In genomic region chr4:115686299-115686698, GRCm38 (mm10) we compare ENCODE assay signal across 26 mouse cellular contexts. TPM values are rescaled to one million over a fixed set of nuclear protein-coding genes. Genes with fewer than 3 reads are reported as not detected.
DNase-seq lines count a peak whose midpoint lies in the region; ATAC-seq lines count a peak whose summit lies in the region.
"Had no signal": no experiment of that assay in that cellular context is flagged by ENCODE, and none has a peak within 500 bp of the region (broad histone marks: within the 10 kb centered on the region; RNA-seq: fewer than 3 reads in every experiment).

No protein-coding gene starts in this region.

- H3K4me3 ChIP-seq in heart, embryonic 11.5 days (ENCODE audit: low read depth, low read length), result no peak overlapping the region
- no peak overlapping the region for H3K4me3 ChIP-seq in kidney, embryonic 16.5 days (ENCODE audit: low read length)
- H3K4me3 ChIP-seq: embryonic facial prominence, embryonic 12.5 days; forebrain, embryonic 12.5 days; hindbrain, embryonic 13.5 days; limb, embryonic 15.5 days; liver, embryonic 15.5 days; lung, embryonic 15.5 days had no signal

- peak; percentile 39 for DNase-seq in adrenal gland, adult 2 months
- DNase-seq in adrenal gland, postnatal 4 days (ENCODE audit: low spot score in 2 of 2), result no peak
- peak; percentile 53 for DNase-seq in heart, adult 8-10 months (ENCODE audit: low spot score)
- DNase-seq in kidney, postnatal 14 days, result peak; percentile 55
- DNase-seq in fat pad, adult 2 months (ENCODE audit: extremely low read depth, low read depth, low spot score), result peak; percentile 83
- no peak for DNase-seq in left cerebral cortex, postnatal 25 days (ENCODE audit: low spot score in 2 of 2)
- DNase-seq: cerebellum, adult 2 months; cerebellum, postnatal 25 days; lung, postnatal 4 days; midbrain, embryonic 14.5 days; thymus, adult 2 months; thymus, postnatal 4 days had no signal

- no peak overlapping the region for H3K4me2 ChIP-seq in heart, embryonic 11.5 days
- H3K4me2 ChIP-seq in kidney, embryonic 16.5 days (replicated peaks; ENCODE audit: low read depth, low read length), result no peak overlapping the region
- H3K4me2 ChIP-seq: embryonic facial prominence, embryonic 12.5 days; forebrain, embryonic 12.5 days; hindbrain, embryonic 13.5 days; limb, embryonic 15.5 days; liver, embryonic 15.5 days; lung, embryonic 15.5 days had no signal

- 52% methylated on average over 4 of the region's 4 CpGs for WGBS in heart, embryonic 11.5 days (ENCODE audit: insufficient replicate concordance)
- 56% methylated on average over 4 of the region's 4 CpGs for WGBS in kidney, embryonic 16.5 days

- no peaks in the 10 kb centered on the region for H3K9me3 ChIP-seq in heart, embryonic 11.5 days (replicated peaks; ENCODE audit: control insufficient read depth, low read length)
- no peaks in the 10 kb centered on the region for H3K9me3 ChIP-seq in kidney, embryonic 16.5 days (ENCODE audit: low read length)
- H3K9me3 ChIP-seq: embryonic facial prominence, embryonic 12.5 days; forebrain, embryonic 12.5 days; hindbrain, embryonic 13.5 days; limb, embryonic 15.5 days; liver, embryonic 15.5 days; lung, embryonic 15.5 days had no signal

- H3K9ac ChIP-seq in heart, embryonic 11.5 days (ENCODE audit: low read depth, low read length), result no peak overlapping the region
- no peak overlapping the region for H3K9ac ChIP-seq in kidney, embryonic 16.5 days (replicated peaks; ENCODE audit: low read length)
- H3K9ac ChIP-seq: embryonic facial prominence, embryonic 12.5 days; forebrain, embryonic 12.5 days; hindbrain, embryonic 13.5 days; limb, embryonic 15.5 days; liver, embryonic 15.5 days; lung, embryonic 15.5 days had no signal

- no peak overlapping the region for H3K27ac ChIP-seq in heart, embryonic 11.5 days (ENCODE audit: low read depth, low read length)
- H3K27ac ChIP-seq in kidney, embryonic 16.5 days (ENCODE audit: low read length), result no peak overlapping the region
- H3K27ac ChIP-seq: embryonic facial prominence, embryonic 12.5 days; forebrain, embryonic 12.5 days; hindbrain, embryonic 13.5 days; kidney, postnatal 0 days; limb, embryonic 15.5 days; liver, embryonic 15.5 days; lung, embryonic 15.5 days; stomach, postnatal 0 days had no signal

- ATAC-seq in heart, embryonic 11.5 days (replicated peaks; ENCODE audit: insufficient number of reproducible peaks, low FRiP score, low TSS enrichment), result no peak
- ATAC-seq in kidney, embryonic 16.5 days (ENCODE audit: low FRiP score, low TSS enrichment), result no peak
- ATAC-seq: CD4-positive, CD25-positive, alpha-beta regulatory T cell, adult 4 months; inflammation-experienced regulatory T-cells, adult 6 months had no signal

- H3K27me3 ChIP-seq in heart, embryonic 11.5 days (ENCODE audit: control insufficient read depth, insufficient read depth, low read length), result no peaks in the 10 kb centered on the region
- no peaks in the 10 kb centered on the region for H3K27me3 ChIP-seq in kidney, embryonic 16.5 days (ENCODE audit: insufficient read depth, low read length)
- H3K27me3 ChIP-seq: embryonic facial prominence, embryonic 12.5 days; forebrain, embryonic 12.5 days; hindbrain, embryonic 13.5 days; limb, embryonic 15.5 days; liver, embryonic 15.5 days; lung, embryonic 15.5 days had no signal

- intact Hi-C loops in left cerebral cortex, postnatal 25 days (cut with DNase I), result no loop called here

- no peaks in the 10 kb centered on the region for H3K36me3 ChIP-seq in heart, embryonic 11.5 days (ENCODE audit: control insufficient read depth, insufficient read depth, low read length)
- no peaks in the 10 kb centered on the region for H3K36me3 ChIP-seq in kidney, embryonic 16.5 days (ENCODE audit: insufficient read depth, low read length)
- H3K36me3 ChIP-seq: embryonic facial prominence, embryonic 12.5 days; forebrain, embryonic 12.5 days; hindbrain, embryonic 13.5 days; limb, embryonic 15.5 days; liver, embryonic 15.5 days; lung, embryonic 15.5 days had no signal

- H3K4me1 ChIP-seq in heart, embryonic 11.5 days (ENCODE audit: control insufficient read depth, insufficient read depth, low read length), result no peaks in the 10 kb centered on the region
- no peaks in the 10 kb centered on the region for H3K4me1 ChIP-seq in kidney, embryonic 16.5 days (ENCODE audit: insufficient read depth, low read length)
- H3K4me1 ChIP-seq: embryonic facial prominence, embryonic 12.5 days; forebrain, embryonic 12.5 days; hindbrain, embryonic 13.5 days; limb, embryonic 15.5 days; liver, embryonic 15.5 days; lung, embryonic 15.5 days had no signal

RNA-seq across cellular contexts. Expression of gene Cyp4b1, which starts 38.8 kb away (rescaled TPM):
- 10 to 100 TPM; 32.6 to 41.4 TPM for total RNA-seq in adrenal gland, adult 2 months (2021)
- polyA plus RNA-seq in adrenal gland, adult 2 months (2012; rRNA removed), result 41.1 and 54.0 TPM in 2 replicates
- 10 to 100 TPM; 22.1 to 27.5 TPM for total RNA-seq in adrenal gland, postnatal 4 days (2021)
- total RNA-seq in heart, adult 8-10 months (2022), result 10 to 100 TPM; 26.4 to 38.4 (median 34.4) TPM
- polyA plus RNA-seq in heart, embryonic 11.5 days (2014; fragmentation: Nextera tagmentation; extraction: Ambion mirVana), result 0.53 and 0.83 TPM in 2 replicates
- polyA plus RNA-seq in kidney, embryonic 16.5 days (2015; fragmentation: Nextera tagmentation; extraction: Ambion mirVana), result 7.9 and 8.8 TPM in 2 replicates
- total RNA-seq in left cerebral cortex, postnatal 25 days (2021), result 1 to 10 TPM; 2.2 to 2.6 TPM
- total RNA-seq: megakaryocyte-erythroid progenitor cell, adult 5-6 weeks had no signal
- polyA plus RNA-seq: CD4-positive, CD25-positive, alpha-beta regulatory T cell, adult 4 months; inflammation-experienced regulatory T-cells, adult 6 months; neural tube, embryonic 11.5 days had no signal

RNA-seq across cellular contexts. Expression of gene Efcab14, which starts 51.2 kb away (rescaled TPM):
- 10 to 100 TPM; 82.3 to 86.1 TPM for total RNA-seq in adrenal gland, adult 2 months (2021)
- polyA plus RNA-seq in adrenal gland, adult 2 months (2012; rRNA removed), result 29.4 and 31.3 TPM in 2 replicates
- total RNA-seq in adrenal gland, postnatal 4 days (2021), result 10 to 100 TPM; 68.1 to 71.2 TPM
- 10 to 100 TPM; 39.9 to 43.2 (median 42.3) TPM for total RNA-seq in heart, adult 8-10 months (2022)
- polyA plus RNA-seq in heart, embryonic 11.5 days (2014; fragmentation: Nextera tagmentation; extraction: Ambion mirVana), result 42.8 and 43.2 TPM in 2 replicates
- 32.7 and 41.9 TPM in 2 replicates for polyA plus RNA-seq in kidney, embryonic 16.5 days (2015; fragmentation: Nextera tagmentation; extraction: Ambion mirVana)
- 10 to 100 TPM; 50.9 to 52.1 TPM for total RNA-seq in left cerebral cortex, postnatal 25 days (2021)

Comparison
In these comparisons a context has a peak if more than half of its experiments do, and no peak if none do; other contexts are left out.
1. DNase-seq: peak in adrenal gland, adult 2 months (single experiment), heart, adult 8-10 months (single experiment), kidney, postnatal 14 days (single experiment) and fat pad, adult 2 months (single experiment); none in adrenal gland, postnatal 4 days (0 of 2) and left cerebral cortex, postnatal 25 days (0 of 2).
2. RNA of gene Cyp4b1, which starts 38.8 kb away (total RNA-seq): 32.6 to 41.4 TPM in adrenal gland, adult 2 months, 26.4 to 38.4 TPM in heart, adult 8-10 months and 22.1 to 27.5 TPM in adrenal gland, postnatal 4 days; 2.2 to 2.6 TPM in left cerebral cortex, postnatal 25 days; every median in the first group is over 4 times any median in the second.